ENCODE assay signal across 8 mouse cellular contexts in the genomic region with DNA sequence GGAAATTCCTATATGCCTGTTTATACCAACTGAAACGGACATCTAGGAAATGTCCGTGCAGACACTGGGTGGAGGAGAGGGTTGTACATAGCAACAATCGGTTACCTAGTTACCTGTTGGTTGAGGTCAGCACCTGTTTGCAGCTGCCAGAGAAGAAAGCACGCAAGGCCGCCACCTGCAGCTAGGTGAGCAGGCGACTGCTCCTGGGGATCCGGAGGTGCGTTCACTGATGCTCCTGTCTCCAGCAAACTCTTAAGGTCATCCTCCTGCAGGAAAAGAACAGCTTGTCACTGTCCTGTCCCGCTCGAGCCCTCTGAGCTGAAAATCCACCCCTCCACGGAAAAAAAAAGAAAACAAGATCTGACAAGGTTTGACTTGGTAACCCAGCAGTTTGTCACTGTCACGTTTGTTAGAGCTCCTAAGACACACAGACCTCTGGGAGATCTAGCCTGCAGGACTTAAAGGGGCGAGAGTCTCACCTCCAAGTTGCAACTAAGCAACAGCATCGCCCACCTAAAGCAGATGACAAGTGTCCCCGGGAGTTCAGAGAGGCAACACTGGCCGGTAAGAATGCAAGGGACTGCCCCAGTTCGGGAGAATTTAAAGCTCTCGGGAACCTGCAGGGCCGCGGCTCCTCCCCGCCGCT. TPM values are rescaled to one million over a fixed set of nuclear protein-coding genes. Genes with fewer than 3 reads are reported as not detected.
DNase-seq lines count a peak whose midpoint lies in the region; ATAC-seq and TF ChIP-seq lines count a peak whose summit lies in the region.

A gene (plus strand): TSS at position 166 of the 646 bp plus-strand sequence.

- no peak for TF ChIP-seq POLR2A in limb, embryonic 14.5 days (IDR thresholded peaks at IDR 0.05; ENCODE audit: borderline replicate concordance, extremely low read depth, insufficient read depth, insufficient read length)

- peak within 1 kb of the TSS; percentile 79 for H3K9ac ChIP-seq in hindbrain, embryonic 12.5 days
- peak within 1 kb of the TSS; percentile 73 for H3K9ac ChIP-seq in limb, embryonic 14.5 days (ENCODE audit: low read depth, low read length, severe bottlenecking)
- H3K9ac ChIP-seq in midbrain, embryonic 15.5 days: peak within 1 kb of the TSS; percentile 66

- ATAC-seq in hindbrain, embryonic 12.5 days (ENCODE audit: low FRiP score): no peak; the same call in 1 of the 2 replicates
- ATAC-seq in limb, embryonic 14.5 days (ENCODE audit: low FRiP score, low read depth): no peak; the same call in 1 of the 2 replicates
- ATAC-seq in midbrain, embryonic 15.5 days (replicated peaks): peak; percentile 27
- no peak for ATAC-seq in megakaryocyte progenitor cell, adult 5-6 weeks (replicated peaks; ENCODE audit: poor library complexity)

- peak; percentile 10 for DNase-seq in adrenal gland, adult 8-10 months
- no peak for DNase-seq in adrenal gland, adult (ENCODE audit: inconsistent age in 2 of 2, low spot score in 1 of 2)
- DNase-seq in spleen, postnatal 36 days (ENCODE audit: low spot score in 2 of 2): peak; percentile 4 to 11
- no peak for DNase-seq in spleen, postnatal 4 days (ENCODE audit: low spot score in 2 of 2)
- no peak for DNase-seq in limb, embryonic 14.5 days (ENCODE audit: low spot score)

- 3% methylated on average over 22 of the region's 22 CpGs for WGBS in hindbrain, embryonic 12.5 days
- 2% methylated on average over 22 of the region's 22 CpGs for WGBS in limb, embryonic 14.5 days
- 1% methylated on average over 22 of the region's 22 CpGs for WGBS in midbrain, embryonic 15.5 days

- peak within 1 kb of the TSS; percentile 51 for H3K4me3 ChIP-seq in hindbrain, embryonic 12.5 days
- peak within 1 kb of the TSS; percentile 54 for H3K4me3 ChIP-seq in limb, embryonic 14.5 days (replicated peaks; ENCODE audit: low read length)
- peak within 1 kb of the TSS; percentile 52 for H3K4me3 ChIP-seq in midbrain, embryonic 15.5 days

- H3K36me3 ChIP-seq in hindbrain, embryonic 12.5 days: peaks cover 11% of the 10 kb centered on the region
- peaks cover 30% of the 10 kb centered on the region for H3K36me3 ChIP-seq in limb, embryonic 14.5 days (ENCODE audit: control insufficient read depth, insufficient read depth, low read length)
- peaks cover 19% of the 10 kb centered on the region; the same call in 1 of the 2 replicates for H3K36me3 ChIP-seq in midbrain, embryonic 15.5 days (replicated peaks)

- peak within 1 kb of the TSS; percentile 99 for H3K27ac ChIP-seq in hindbrain, embryonic 12.5 days
- peak within 1 kb of the TSS; percentile 91 for H3K27ac ChIP-seq in limb, embryonic 14.5 days (replicated peaks; ENCODE audit: low read depth, low read length)
- peak within 1 kb of the TSS; percentile 99 for H3K27ac ChIP-seq in midbrain, embryonic 15.5 days

- peaks cover 10% of the 10 kb centered on the region for H3K4me1 ChIP-seq in hindbrain, embryonic 12.5 days
- H3K4me1 ChIP-seq in limb, embryonic 14.5 days (ENCODE audit: control insufficient read depth, insufficient read depth, low read length): peaks cover 3% of the 10 kb centered on the region; the same call in 1 of the 2 replicates
- peaks cover 22% of the 10 kb centered on the region for H3K4me1 ChIP-seq in midbrain, embryonic 15.5 days

- no peaks in the 10 kb centered on the region for H3K9me3 ChIP-seq in hindbrain, embryonic 12.5 days (replicated peaks)
- no peaks in the 10 kb centered on the region for H3K9me3 ChIP-seq in limb, embryonic 14.5 days (ENCODE audit: control insufficient read depth, low read length)
- no peaks in the 10 kb centered on the region for H3K9me3 ChIP-seq in midbrain, embryonic 15.5 days

- no peaks in the 10 kb centered on the region for H3K27me3 ChIP-seq in hindbrain, embryonic 12.5 days
- no peaks in the 10 kb centered on the region for H3K27me3 ChIP-seq in limb, embryonic 14.5 days (ENCODE audit: control insufficient read depth, insufficient read depth, low read length)
- no peaks in the 10 kb centered on the region for H3K27me3 ChIP-seq in midbrain, embryonic 15.5 days (replicated peaks)

- H3K4me2 ChIP-seq in hindbrain, embryonic 12.5 days (replicated peaks): peak within 1 kb of the TSS; percentile 82
- H3K4me2 ChIP-seq in limb, embryonic 14.5 days (replicated peaks; ENCODE audit: low read depth, low read length, severe bottlenecking): peak within 1 kb of the TSS; percentile 73
- H3K4me2 ChIP-seq in midbrain, embryonic 15.5 days: peak within 1 kb of the TSS; percentile 67

RNA-seq across cellular contexts. Expression of the gene that starts here (rescaled TPM):
- under 1 TPM; 0.16 to 0.34 (median 0.27) TPM for total RNA-seq in adrenal gland, adult 8-10 months (2022)
- polyA plus RNA-seq in hindbrain, embryonic 12.5 days (2016; fragmentation: Nextera tagmentation; extraction: Ambion mirVana): 0.41 and 0.56 TPM in 2 replicates
- 0.24 and 0.29 TPM in 2 replicates for polyA plus RNA-seq in limb, embryonic 14.5 days (2012; rRNA removed)
- 0.40 and 0.53 TPM in 2 replicates for polyA plus RNA-seq in limb, embryonic 14.5 days (2014; fragmentation: Nextera tagmentation; extraction: Ambion mirVana)
- 0.52 and 0.66 TPM in 2 replicates for polyA plus RNA-seq in midbrain, embryonic 15.5 days (2015; fragmentation: Nextera tagmentation; extraction: Ambion mirVana)
- not detected in 2 replicates for total RNA-seq in megakaryocyte progenitor cell, adult 5-6 weeks (2015)
- total RNA-seq in megakaryocyte progenitor cell, adult 5-6 weeks (2017): not detected in 2 replicates

Comparison
In these comparisons a context has a peak if more than half of its experiments do, and no peak if none do; other contexts are left out.
1. DNase-seq: peak in spleen, postnatal 36 days (2 of 2); none in adrenal gland, adult (0 of 2), spleen, postnatal 4 days (0 of 2) and limb, embryonic 14.5 days (single experiment).
2. Peak in DNase-seq in adrenal gland, adult 8-10 months; RNA of the gene not detected or under 1 TPM.
3. Peak in ATAC-seq, H3K4me3 ChIP-seq, H3K27ac ChIP-seq, H3K9ac ChIP-seq and H3K4me2 ChIP-seq in midbrain, embryonic 15.5 days; RNA of the gene not detected or under 1 TPM.
4. Peak in every context shown above with its lines, with median percentiles within 50 percentile points of each other: H3K27ac ChIP-seq, H3K4me2 ChIP-seq, H3K4me3 ChIP-seq and H3K9ac ChIP-seq.